Mouse (Mus musculus) frontal cortex, adult (tissue): ENCODE measurements around the gene Sctr.

Experiments used
- ATAC-seq: cut with Nextera tagmentation; 2 replicates; pipeline ENCODE4 v1.9.2; 2017; ENCODE audit warnings: mild to moderate bottlenecking, moderate library complexity, mixed read lengths; ENCODE audit not compliant: low TSS enrichment

Gene Sctr

DNA sequence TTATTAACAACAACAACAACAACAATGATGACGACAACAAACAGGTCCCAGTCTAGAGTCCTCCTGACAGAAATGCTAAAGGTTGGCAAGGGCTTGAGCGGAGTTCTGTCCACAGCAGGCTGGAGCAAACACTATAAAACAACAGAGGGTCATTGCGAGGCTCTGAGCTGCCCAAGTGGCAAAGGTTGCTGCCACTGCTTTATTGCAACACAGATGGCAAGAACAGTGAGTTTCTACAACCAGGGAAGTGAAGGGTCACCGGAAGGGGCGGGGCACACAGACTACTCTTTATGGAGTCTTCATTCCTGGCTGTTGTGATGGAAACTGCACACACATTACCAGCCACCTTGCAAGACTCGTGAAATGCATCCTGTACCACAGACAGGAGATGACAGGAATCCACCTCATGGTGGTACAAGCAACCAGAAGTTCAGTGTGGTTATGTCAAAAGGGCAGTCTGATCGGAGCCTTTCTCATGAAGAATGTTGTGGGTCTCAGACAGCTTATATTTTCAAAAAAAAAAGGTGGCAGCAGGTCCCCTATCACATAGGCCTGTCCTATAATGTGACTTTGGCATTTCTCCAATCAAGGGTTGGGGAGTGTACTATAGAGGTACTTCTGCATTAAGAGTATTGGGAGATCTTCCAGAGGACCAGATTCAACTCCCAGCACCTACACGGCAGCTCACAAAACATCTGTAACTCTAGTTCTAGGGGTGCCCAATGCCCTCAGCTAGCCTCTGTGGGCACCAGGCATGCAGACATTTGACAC lies 93.9 kb downstream of the Sctr start:
- no peak for ATAC-seq

DNA sequence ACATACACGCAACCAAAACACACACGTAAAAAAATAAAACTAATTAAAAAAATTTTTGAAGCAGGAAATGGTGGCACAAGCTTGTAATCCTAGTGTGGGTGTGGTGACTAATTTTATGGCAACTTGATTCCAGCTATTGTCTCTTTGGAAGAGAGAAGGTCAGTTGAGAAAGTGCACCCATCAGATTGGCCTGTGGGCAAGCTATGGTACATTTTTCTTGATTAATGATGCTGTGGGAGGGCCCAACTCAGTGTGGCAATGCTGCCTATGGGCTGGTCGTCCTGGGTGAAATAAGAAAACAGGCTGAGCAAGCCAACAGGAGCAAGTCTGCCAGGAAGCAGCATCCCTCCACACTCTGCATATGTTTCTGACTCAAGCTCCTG lies 94.5 kb downstream of the Sctr start:
- no peak for ATAC-seq

- no peak for ATAC-seq
Observed at GRCm38 (mm10) chr1:120105556-120105959, 98.9 kb downstream of the Sctr start.

- ATAC-seq = no peak
Observed at GRCm38 (mm10) chr1:120109741-120110432, 103.2 kb downstream of the Sctr start.

DNA sequence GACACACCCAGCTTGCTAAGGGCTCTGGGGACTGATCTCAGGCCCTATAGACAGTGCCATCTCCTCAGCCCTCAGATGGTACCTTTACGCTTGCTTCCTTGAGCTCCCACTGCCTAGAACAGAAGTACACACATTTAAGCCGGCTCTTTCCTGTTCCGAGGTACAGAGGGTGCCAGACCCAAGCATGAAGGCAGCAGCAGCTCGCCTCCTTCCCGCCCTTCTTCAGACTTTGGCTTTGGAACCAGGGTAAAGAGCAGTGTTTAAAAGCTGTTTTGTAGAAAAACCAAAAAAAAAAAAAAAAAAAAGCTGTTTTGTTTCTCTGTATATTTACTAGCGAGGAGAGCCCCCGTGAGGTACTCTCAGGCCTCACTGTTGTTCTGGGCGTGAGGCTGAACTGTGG lies 105.1 kb downstream of the Sctr start:
- no peak for ATAC-seq

DNA sequence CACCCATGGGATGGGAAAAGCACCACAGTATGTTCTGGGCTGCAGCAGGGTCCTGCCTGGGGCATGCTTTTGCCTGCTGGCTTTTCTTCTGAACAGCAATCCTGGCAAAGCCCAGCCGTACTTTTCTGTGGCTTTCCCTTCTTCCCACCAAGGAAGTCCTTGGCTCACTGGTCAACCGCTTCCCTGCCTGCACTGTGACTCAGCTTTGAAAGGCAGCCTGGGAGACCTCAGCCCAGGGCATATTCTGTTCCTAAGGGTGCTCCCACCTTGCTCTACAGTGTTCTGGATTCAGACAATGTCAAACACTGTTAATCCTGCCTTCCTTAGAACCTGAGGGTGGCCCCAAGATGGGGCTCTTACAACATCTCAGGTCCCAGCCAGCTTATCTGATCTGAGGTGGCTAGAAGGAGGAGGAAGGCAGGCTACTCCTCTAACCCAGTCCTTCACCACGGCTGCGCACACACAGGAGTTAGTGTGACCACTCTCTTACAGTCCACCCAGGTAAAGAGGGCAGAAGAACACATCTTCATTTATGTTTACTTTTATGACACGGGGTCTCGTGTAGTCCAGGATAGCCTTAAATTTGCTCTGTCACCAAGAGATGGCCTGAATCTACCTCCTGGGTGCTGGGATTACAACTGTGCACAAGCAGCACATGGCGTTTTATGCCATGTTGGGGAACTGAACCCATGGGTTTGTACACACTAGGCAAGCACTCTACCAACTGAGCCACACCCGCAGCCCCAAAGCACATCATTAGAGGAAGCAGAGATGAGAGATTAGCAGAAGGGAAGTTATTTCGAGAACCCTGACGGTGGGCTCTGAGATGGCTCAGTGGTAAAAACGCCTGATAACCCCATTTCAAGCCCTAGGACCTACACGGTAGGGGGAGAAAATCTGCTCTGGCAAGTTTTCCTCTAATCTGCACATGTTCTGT lies 105.8 kb downstream of the Sctr start:
- ATAC-seq = no peak
